17 mouse cellular contexts compared by ENCODE assay signal in the genomic region with DNA sequence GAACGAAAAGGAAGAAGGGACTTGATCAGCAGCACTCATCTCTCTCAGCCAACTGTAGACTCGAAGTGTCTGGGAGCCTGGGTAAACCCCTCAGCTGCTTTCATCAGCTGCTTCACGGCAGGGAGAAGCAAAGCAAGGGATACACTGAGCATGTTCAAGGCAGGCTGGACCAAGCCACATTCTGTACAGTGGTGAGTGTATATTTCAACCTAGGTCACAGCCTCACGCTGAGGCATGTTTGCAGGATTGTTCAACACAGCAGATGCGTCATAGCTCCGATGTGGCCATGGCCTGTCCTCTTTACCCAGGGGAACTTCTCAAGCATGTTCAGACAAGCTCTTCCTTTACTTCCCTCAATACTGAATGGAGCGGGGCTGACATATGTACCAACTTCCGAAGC.
"Had no signal": no experiment of that assay in that cellular context is flagged by ENCODE, and none has a peak within 500 bp of the region (broad histone marks: within the 10 kb centered on the region; RNA-seq: fewer than 3 reads in every experiment).

No protein-coding gene starts in this region.

- H3K27me3 ChIP-seq: liver, embryonic 15.5 days; midbrain, embryonic 13.5 days; neural tube, embryonic 15.5 days had no signal

- ATAC-seq: inflammation-experienced regulatory T-cells, adult 6 months; lung, postnatal 0 days; midbrain, embryonic 13.5 days had no signal

- H3K9ac ChIP-seq: liver, embryonic 15.5 days; midbrain, embryonic 13.5 days; neural tube, embryonic 15.5 days had no signal

- DNase-seq: kidney, adult 18-20 months; kidney, postnatal 10 days; kidney, postnatal 4 days; lung, adult 2 months; lung, postnatal 4 days; retina, postnatal 1 day; right cerebral cortex, postnatal 4 days; spleen, adult 18-20 months; thymus, adult 18-20 months; thymus, postnatal 14 days had no signal

- H3K4me1 ChIP-seq: liver, embryonic 15.5 days; midbrain, embryonic 13.5 days had no signal

- H3K4me3 ChIP-seq: layer of hippocampus, adult 2 months; liver, embryonic 15.5 days; midbrain, embryonic 13.5 days; neural tube, embryonic 15.5 days had no signal

- H3K36me3 ChIP-seq: liver, embryonic 15.5 days; midbrain, embryonic 13.5 days; neural tube, embryonic 15.5 days had no signal

- H3K9me3 ChIP-seq: liver, embryonic 15.5 days; midbrain, embryonic 13.5 days; neural tube, embryonic 15.5 days had no signal

- H3K27ac ChIP-seq: layer of hippocampus, adult 2 months; liver, embryonic 15.5 days; midbrain, embryonic 13.5 days; neural tube, embryonic 15.5 days had no signal

- H3K4me2 ChIP-seq: liver, embryonic 11.5 days; liver, embryonic 15.5 days; midbrain, embryonic 13.5 days; neural tube, embryonic 15.5 days had no signal
